ENCODE assay signal across 8 mouse cellular contexts in the genomic region with DNA sequence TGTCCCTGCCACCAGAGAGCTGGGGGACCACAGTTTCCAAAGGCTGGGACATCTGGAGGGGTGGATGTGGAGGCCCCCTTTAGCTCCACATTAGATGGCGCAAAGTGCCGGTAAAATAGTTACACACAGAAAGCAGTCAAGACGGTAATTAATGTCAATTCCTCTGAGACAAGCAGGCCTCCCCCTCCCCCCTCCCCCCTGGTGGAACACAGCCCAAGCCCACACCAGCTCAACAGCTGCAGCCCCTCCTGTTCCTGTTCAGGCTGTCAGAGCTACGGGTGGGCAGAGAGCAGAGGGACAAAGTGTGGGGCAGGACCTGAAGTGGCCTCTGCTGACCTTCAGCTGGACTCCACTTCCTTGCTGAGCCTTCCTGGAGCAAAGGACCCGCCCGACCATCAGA. TPM values are rescaled to one million over a fixed set of nuclear protein-coding genes. Genes with fewer than 3 reads are reported as not detected.
DNase-seq lines count a peak whose midpoint lies in the region; ATAC-seq lines count a peak whose summit lies in the region.

No protein-coding gene starts in this region.

- no peak overlapping the region for H3K4me3 ChIP-seq in forebrain, embryonic 16.5 days (replicated peaks; ENCODE audit: low read length)
- H3K4me3 ChIP-seq in neural tube, embryonic 11.5 days (ENCODE audit: low read depth, low read length) = no peak overlapping the region

- H3K9me3 ChIP-seq in forebrain, embryonic 16.5 days (ENCODE audit: control insufficient read depth, low read length) = no peaks in the 10 kb centered on the region
- no peaks in the 10 kb centered on the region for H3K9me3 ChIP-seq in neural tube, embryonic 11.5 days (ENCODE audit: control insufficient read depth, low read length)

- no peaks in the 10 kb centered on the region for H3K27me3 ChIP-seq in forebrain, embryonic 16.5 days (replicated peaks; ENCODE audit: control insufficient read depth, insufficient read depth, low read length)
- H3K27me3 ChIP-seq in neural tube, embryonic 11.5 days (ENCODE audit: control insufficient read depth, insufficient read depth, low read length) = no peaks in the 10 kb centered on the region

- 19% methylated on average over 6 of the region's 6 CpGs for WGBS in forebrain, embryonic 16.5 days
- 11% methylated on average over 6 of the region's 6 CpGs for WGBS in neural tube, embryonic 11.5 days

- H3K9ac ChIP-seq in forebrain, embryonic 16.5 days (replicated peaks; ENCODE audit: low read depth, low read length) = no peak overlapping the region
- H3K9ac ChIP-seq in neural tube, embryonic 11.5 days (ENCODE audit: low read length) = no peak overlapping the region

- H3K36me3 ChIP-seq in forebrain, embryonic 16.5 days (ENCODE audit: control insufficient read depth, insufficient read depth) = no peaks in the 10 kb centered on the region
- no peaks in the 10 kb centered on the region for H3K36me3 ChIP-seq in neural tube, embryonic 11.5 days (ENCODE audit: control insufficient read depth, insufficient read depth, low read length)

- H3K4me2 ChIP-seq in forebrain, embryonic 16.5 days (ENCODE audit: low read length) = 0 out of 2 replicates have a peak overlapping the region, but pooled peaks have one; percentile 20
- H3K4me2 ChIP-seq in neural tube, embryonic 11.5 days (ENCODE audit: low read depth) = no peak overlapping the region

- no peak for ATAC-seq in forebrain, embryonic 16.5 days
- no peak for ATAC-seq in neural tube, embryonic 11.5 days (ENCODE audit: insufficient read depth, low FRiP score, low TSS enrichment)
- ATAC-seq in cerebellum, adult (ENCODE audit: insufficient number of reproducible peaks, low FRiP score, low TSS enrichment) = no peak

- H3K27ac ChIP-seq in forebrain, embryonic 16.5 days (ENCODE audit: low read length) = peak overlapping the region; percentile 3; the same call in 1 of the 2 replicates
- H3K27ac ChIP-seq in neural tube, embryonic 11.5 days (ENCODE audit: low read depth, low read length) = peak overlapping the region; percentile 39

- peak; percentile 12 for DNase-seq in adrenal gland, postnatal 10 days
- DNase-seq in adrenal gland, postnatal 4 days (ENCODE audit: low spot score in 2 of 2) = no peak
- DNase-seq in kidney, postnatal 10 days = peak; percentile 65
- peak; percentile 48 for DNase-seq in neural tube, embryonic 11.5 days (ENCODE audit: low spot score)
- no peak for DNase-seq in layer of hippocampus, adult 9-11 months
- DNase-seq in T-cell, adult 2 months (ENCODE audit: low spot score) = no peak

- peaks cover 22% of the 10 kb centered on the region for H3K4me1 ChIP-seq in forebrain, embryonic 16.5 days (replicated peaks; ENCODE audit: control insufficient read depth, insufficient read depth, low read length)
- peaks cover 19% of the 10 kb centered on the region; the same call in 1 of the 2 replicates for H3K4me1 ChIP-seq in neural tube, embryonic 11.5 days (ENCODE audit: control insufficient read depth, insufficient read depth, low read length)

RNA-seq across cellular contexts. Expression of gene Pcbp3, which starts 2.7 kb away (rescaled TPM):
- total RNA-seq in adrenal gland, postnatal 10 days (2021) = 10 to 100 TPM; 35.4 to 48.2 TPM
- 10 to 100 TPM; 52.3 to 72.3 TPM for total RNA-seq in adrenal gland, postnatal 4 days (2021)
- polyA plus RNA-seq in forebrain, embryonic 16.5 days (2015; fragmentation: Nextera tagmentation; extraction: Ambion mirVana) = 58.9 and 64.2 TPM in 2 replicates
- polyA plus RNA-seq in neural tube, embryonic 11.5 days (2014; fragmentation: Nextera tagmentation; extraction: Ambion mirVana) = 42.2 and 47.3 TPM in 2 replicates

Comparison
In these comparisons a context has a peak if more than half of its experiments do, and no peak if none do; other contexts are left out.
1. DNase-seq: peak in adrenal gland, postnatal 10 days (single experiment), kidney, postnatal 10 days (single experiment) and neural tube, embryonic 11.5 days (single experiment); none in adrenal gland, postnatal 4 days (0 of 2), layer of hippocampus, adult 9-11 months (single experiment) and T-cell, adult 2 months (single experiment).